7 mouse cellular contexts compared by ENCODE assay signal in the genomic region with DNA sequence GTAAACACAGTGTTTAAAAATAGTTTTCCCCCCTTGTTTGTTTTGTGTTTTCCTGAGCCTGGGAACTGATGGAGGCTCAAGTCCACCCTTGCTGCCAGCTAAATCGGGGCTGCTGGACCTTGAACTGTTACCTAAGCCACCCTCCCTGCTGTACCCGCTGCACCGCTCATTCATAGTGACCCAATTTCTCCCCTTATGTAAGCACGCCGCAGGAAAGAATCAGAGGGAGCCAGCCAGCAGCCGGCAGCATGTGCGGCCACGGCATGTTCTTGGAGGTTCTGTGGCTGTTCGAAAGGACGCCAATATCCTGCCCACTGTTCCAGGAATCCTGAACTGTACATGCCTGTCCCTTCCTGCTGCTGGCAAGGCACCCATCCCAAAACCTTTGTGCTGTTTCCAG. TPM values are rescaled to one million over a fixed set of nuclear protein-coding genes. Genes with fewer than 3 reads are reported as not detected.
A peak's percentile ranks its signal among the peaks of the same experiment; 100 is the strongest.
DNase-seq lines count a peak whose midpoint lies in the region; TF ChIP-seq lines count a peak whose summit lies in the region.

No protein-coding gene starts in this region.

- H3K27me3 ChIP-seq in liver, adult 2 months (ENCODE audit: control insufficient read depth, insufficient read depth, low read length), result no peaks in the 10 kb centered on the region
- H3K27me3 ChIP-seq in thymus, adult 2 months (ENCODE audit: control insufficient read depth, insufficient read depth, low read length), result no peaks in the 10 kb centered on the region

- no peak overlapping the region for H3K4me3 ChIP-seq in cortical plate, adult 2 months (ENCODE audit: insufficient read depth, low read length)
- H3K4me3 ChIP-seq in liver, adult 2 months (ENCODE audit: insufficient read depth, low read depth, low read length), result no peak overlapping the region
- H3K4me3 ChIP-seq in thymus, adult 2 months (ENCODE audit: control insufficient read depth, insufficient read depth, low read length), result no peak overlapping the region

- no peak overlapping the region for H3K9ac ChIP-seq in liver, adult 2 months (ENCODE audit: low read depth, low read length)

- peak overlapping the region; percentile 32; the same call in 1 of the 2 replicates for H3K27ac ChIP-seq in cortical plate, adult 2 months (ENCODE audit: insufficient read depth, low read length)
- no peak overlapping the region; the same call in 1 of the 2 replicates for H3K27ac ChIP-seq in liver, adult 2 months (replicated peaks; ENCODE audit: insufficient read depth, low read depth, low read length)
- H3K27ac ChIP-seq in thymus, adult 2 months (ENCODE audit: control insufficient read depth, insufficient read depth, low read length), result no peak overlapping the region

- no peaks in the 10 kb centered on the region for H3K79me2 ChIP-seq in liver, adult 2 months (ENCODE audit: control insufficient read depth, insufficient read depth, low read length)

- DNase-seq in urinary bladder, postnatal 14 days (ENCODE audit: low spot score), result peak; percentile 22
- no peak for DNase-seq in urinary bladder, postnatal 10 days (ENCODE audit: low spot score)
- DNase-seq in heart, postnatal 36 days, result peak; percentile 38 to 55
- DNase-seq in liver, adult 2 months (ENCODE audit: extremely low read depth, low read depth, low spot score), result peak; percentile 100
- peak; percentile 51 for DNase-seq in retina, embryonic 14.5 days (ENCODE audit: low spot score)
- no peak for DNase-seq in thymus, adult 2 months

- WGBS in liver, adult 2 months, result 15% methylated on average over 10 of the region's 10 CpGs
- WGBS in thymus, adult 2 months, result 87% methylated on average over 10 of the region's 10 CpGs

- TF ChIP-seq POLR2A in cortical plate, adult 2 months (IDR thresholded peaks at IDR 0.05; ENCODE audit: extremely low read depth, insufficient read depth, low read length), result no peak
- no peak for TF ChIP-seq POLR2A in liver, adult 2 months (IDR thresholded peaks at IDR 0.05; ENCODE audit: extremely low read depth, insufficient read depth, low read length)
- no peak for TF ChIP-seq POLR2A in thymus, adult 2 months (IDR thresholded peaks at IDR 0.05; ENCODE audit: control insufficient read depth, extremely low read depth, insufficient read depth, low read length, poor library complexity)

- peaks cover 4% of the 10 kb centered on the region; the same call in 1 of the 2 replicates for H3K4me1 ChIP-seq in cortical plate, adult 2 months (ENCODE audit: control insufficient read depth, insufficient read depth, low read length)
- peaks cover 6% of the 10 kb centered on the region for H3K4me1 ChIP-seq in liver, adult 2 months (ENCODE audit: control insufficient read depth, insufficient read depth, low read length)
- 0 out of 2 replicates have a peak, but pooled peaks cover 3% of the 10 kb centered on the region for H3K4me1 ChIP-seq in thymus, adult 2 months (replicated peaks; ENCODE audit: control insufficient read depth, insufficient read depth, low read length)

- H3K36me3 ChIP-seq in liver, adult 2 months (ENCODE audit: control insufficient read depth, insufficient read depth, low read length), result no peaks in the 10 kb centered on the region
- H3K36me3 ChIP-seq in thymus, adult 2 months (ENCODE audit: control insufficient read depth, insufficient read depth, low read length), result no peaks in the 10 kb centered on the region

- TF ChIP-seq CTCF in cortical plate, adult 2 months (IDR thresholded peaks at IDR 0.05; ENCODE audit: extremely low read depth, insufficient read depth, low read length), result no peak
- no peak for TF ChIP-seq CTCF in liver, adult 2 months (IDR thresholded peaks at IDR 0.05; ENCODE audit: low read depth, low read length)
- no peak for TF ChIP-seq CTCF in thymus, adult 2 months (IDR thresholded peaks at IDR 0.05; ENCODE audit: borderline replicate concordance, control insufficient read depth, extremely low read depth, insufficient read depth, low read length, poor library complexity)

- intact Hi-C loops in heart, postnatal 36 days (cut with DNase I), result loop anchor here (5.0 kb wide), 1 partner anchor 63 kb away; the partner anchor contains the start of gene Rgs16

RNA-seq across cellular contexts. Expression of gene Rgs8, which starts 26.3 kb away (rescaled TPM):
- polyA plus RNA-seq in cortical plate, adult 2 months (2012; rRNA removed), result 43.2 and 47.3 TPM in 2 replicates
- not detected for total RNA-seq in heart, postnatal 36 days (2021)
- 0.07 and 0.09 TPM in 2 replicates for total RNA-seq in liver, adult 2 months (2014; rRNA removed)
- not detected in 2 replicates for polyA plus RNA-seq in liver, adult 2 months (2012; rRNA removed)
- polyA plus RNA-seq in thymus, adult 2 months (2012; rRNA removed), result 0.11 and 0.20 TPM in 2 replicates

Comparison
In these comparisons a context has a peak if more than half of its experiments do, and no peak if none do; other contexts are left out.
1. DNase-seq: peak in urinary bladder, postnatal 14 days (single experiment), heart, postnatal 36 days (2 of 2), liver, adult 2 months (single experiment) and retina, embryonic 14.5 days (single experiment); none in urinary bladder, postnatal 10 days (single experiment) and thymus, adult 2 months (single experiment).
2. RNA of gene Rgs8, which starts 26.3 kb away (polyA plus RNA-seq): 43.2 to 47.3 TPM in cortical plate, adult 2 months; 0.11 to 0.20 TPM in thymus, adult 2 months and not detected in liver, adult 2 months; every median in the first group is over 10 times any median in the second.